Comparison of ENCODE assay signal across 25 mouse cellular contexts in the genomic region with DNA sequence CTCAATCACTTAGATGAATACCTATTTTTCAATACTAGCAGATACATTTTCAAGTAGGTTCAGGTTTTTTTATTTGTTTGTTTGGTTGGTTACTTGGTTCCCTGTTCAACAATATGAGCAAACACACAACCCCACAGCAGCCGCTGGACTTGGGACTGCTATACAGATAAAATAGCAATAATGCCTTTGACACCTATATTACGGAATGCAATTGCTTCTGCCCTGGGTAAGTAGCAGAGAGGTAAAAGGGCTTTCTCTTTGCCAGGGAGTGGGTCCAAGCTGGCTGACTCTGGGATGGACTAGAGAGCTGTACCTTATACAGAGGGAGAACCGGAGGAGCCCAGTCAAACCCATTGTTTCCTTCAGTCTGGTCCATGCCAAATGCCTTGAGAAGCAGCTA.
"Had no signal": no experiment of that assay in that cellular context is flagged by ENCODE, and none has a peak within 500 bp of the region (broad histone marks: within the 10 kb centered on the region; RNA-seq: fewer than 3 reads in every experiment).

No protein-coding gene starts in this region.

- H3K36me3 ChIP-seq: heart, embryonic 15.5 days; hindbrain, embryonic 13.5 days; hindbrain, embryonic 15.5 days had no signal

- H3K9ac ChIP-seq: forebrain, postnatal 0 days; heart, embryonic 13.5 days; heart, embryonic 15.5 days; hindbrain, embryonic 13.5 days; hindbrain, embryonic 15.5 days; kidney, embryonic 15.5 days; limb, embryonic 12.5 days had no signal

- H3K27me3 ChIP-seq: heart, embryonic 13.5 days; heart, embryonic 15.5 days; hindbrain, embryonic 13.5 days; hindbrain, embryonic 15.5 days; kidney, embryonic 15.5 days; limb, embryonic 12.5 days had no signal

- H3K4me3 ChIP-seq: heart, adult 2 months; heart, embryonic 13.5 days; heart, embryonic 15.5 days; hindbrain, embryonic 13.5 days; hindbrain, embryonic 15.5 days; kidney, embryonic 15.5 days; limb, embryonic 10.5 days; limb, embryonic 12.5 days had no signal

- DNase-seq: forebrain, postnatal 0 days; gastrocnemius, postnatal 14 days; gastrocnemius, postnatal 36 days; heart, adult 11 months; heart, adult 2 months; heart, postnatal 14 days; heart, postnatal 36 days; kidney, adult 2 months; kidney, adult 9 months; kidney, postnatal 14 days; kidney, postnatal 36 days; layer of hippocampus, adult 9-11 months; layer of hippocampus, postnatal 36 days; liver had no signal

- H3K4me2 ChIP-seq: heart, embryonic 11.5 days; heart, embryonic 13.5 days; heart, embryonic 15.5 days; hindbrain, embryonic 13.5 days; hindbrain, embryonic 15.5 days; kidney, embryonic 15.5 days; limb, embryonic 12.5 days; liver, embryonic 11.5 days had no signal

- ATAC-seq: forebrain, postnatal 0 days; hindbrain, postnatal 0 days had no signal

- H3K9me3 ChIP-seq: heart, embryonic 13.5 days; heart, embryonic 15.5 days; hindbrain, embryonic 13.5 days; hindbrain, embryonic 15.5 days; kidney, embryonic 15.5 days; limb, embryonic 10.5 days; limb, embryonic 12.5 days had no signal

- H3K27ac ChIP-seq: heart, adult 2 months; heart, embryonic 13.5 days; heart, embryonic 15.5 days; hindbrain, embryonic 13.5 days; hindbrain, embryonic 15.5 days; hindbrain, postnatal 0 days; kidney, embryonic 15.5 days; kidney, postnatal 0 days; limb, embryonic 10.5 days; limb, embryonic 12.5 days had no signal
